Mouse (Mus musculus): ENCODE measurements around the gene Arf6.

DNA sequence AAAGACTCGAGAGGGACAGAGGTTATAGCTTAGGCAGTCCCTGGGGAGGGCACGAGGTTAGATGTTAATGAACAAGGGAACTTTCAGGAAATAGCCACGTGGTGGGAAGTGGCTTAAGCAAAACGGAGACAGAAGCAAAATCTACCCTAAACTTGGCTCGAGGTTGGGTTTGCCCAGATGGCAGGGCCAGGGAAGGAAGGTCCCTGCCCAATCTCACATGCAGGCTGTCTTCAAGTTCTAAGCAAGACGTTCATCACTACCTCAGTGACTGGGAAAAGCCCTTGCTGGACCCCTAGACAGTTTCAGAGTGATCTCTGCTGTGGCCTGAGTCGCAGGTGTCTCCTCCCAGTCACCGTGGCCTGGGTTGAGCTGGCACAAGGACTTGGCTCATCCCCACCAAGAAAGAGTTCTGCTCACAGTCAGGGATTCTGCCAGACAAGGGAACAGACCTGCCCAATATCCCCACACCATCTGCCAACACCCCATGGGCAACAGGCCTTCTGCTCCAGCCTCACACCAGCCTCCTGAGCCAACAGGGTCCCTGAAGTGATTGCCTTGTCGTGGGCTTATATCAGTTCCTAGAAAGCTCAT lies 45.8 kb downstream of the Arf6 start:
- TF ChIP-seq CTCF (IDR thresholded peaks at IDR 0.05) (no peak), EP300 (IDR thresholded peaks at IDR 0.05) (no peak)
